ENCODE assay signal across 11 mouse cellular contexts in the genomic region with DNA sequence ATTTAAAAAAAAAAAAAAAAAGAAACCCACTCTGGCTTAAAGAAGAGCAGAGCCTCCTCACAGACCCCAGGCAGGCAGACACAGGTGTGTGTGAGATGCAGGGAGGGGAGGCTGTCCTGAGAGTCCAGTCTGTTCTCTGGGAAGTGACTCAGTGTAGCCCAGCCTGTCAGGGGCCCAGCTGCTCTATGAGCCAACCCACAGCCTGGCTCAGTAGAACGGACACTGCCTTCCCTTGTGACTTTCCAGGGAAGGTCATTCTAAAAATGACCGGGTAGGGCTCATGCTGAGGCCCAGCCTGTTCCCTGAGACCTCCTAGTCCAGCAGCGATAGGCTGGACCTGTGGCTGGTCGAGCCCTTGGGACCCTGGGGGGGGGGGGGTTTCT.
DNase-seq lines count a peak whose midpoint lies in the region; ATAC-seq lines count a peak whose summit lies in the region.
"Had no signal": no experiment of that assay in that cellular context is flagged by ENCODE, and none has a peak within 500 bp of the region (broad histone marks: within the 10 kb centered on the region; RNA-seq: fewer than 3 reads in every experiment).

No protein-coding gene starts in this region.

- H3K36me3 ChIP-seq in forebrain, embryonic 14.5 days (ENCODE audit: control insufficient read depth, insufficient read depth, low read length): no peaks in the 10 kb centered on the region
- H3K36me3 ChIP-seq in forebrain, embryonic 11.5 days (ENCODE audit: control insufficient read depth, insufficient read depth, low read length): no peaks in the 10 kb centered on the region
- H3K36me3 ChIP-seq in midbrain, embryonic 16.5 days (ENCODE audit: control insufficient read depth, insufficient read depth, low read length): no peaks in the 10 kb centered on the region
- H3K36me3 ChIP-seq: liver, embryonic 13.5 days had no signal

- H3K4me1 ChIP-seq in forebrain, embryonic 14.5 days (ENCODE audit: control insufficient read depth, insufficient read depth, low read length): peaks cover 10% of the 10 kb centered on the region
- no peaks in the 10 kb centered on the region for H3K4me1 ChIP-seq in forebrain, embryonic 11.5 days (replicated peaks; ENCODE audit: control insufficient read depth, insufficient read depth, low read length)
- H3K4me1 ChIP-seq in midbrain, embryonic 16.5 days (ENCODE audit: control insufficient read depth, insufficient read depth, low read length): peaks cover 22% of the 10 kb centered on the region
- H3K4me1 ChIP-seq: liver, embryonic 13.5 days had no signal

- WGBS in forebrain, embryonic 14.5 days: 44% methylated on average over 4 of the region's 4 CpGs
- WGBS in forebrain, embryonic 11.5 days: 36% methylated on average over 4 of the region's 4 CpGs
- WGBS in midbrain, embryonic 16.5 days: 19% methylated on average over 4 of the region's 4 CpGs

- no peak overlapping the region for H3K4me3 ChIP-seq in forebrain, embryonic 14.5 days (ENCODE audit: low read depth, low read length)
- H3K4me3 ChIP-seq in forebrain, embryonic 11.5 days (ENCODE audit: low read depth, low read length): no peak overlapping the region
- no peak overlapping the region for H3K4me3 ChIP-seq in midbrain, embryonic 16.5 days (ENCODE audit: low read depth, low read length)
- H3K4me3 ChIP-seq: liver, embryonic 13.5 days had no signal

- H3K27ac ChIP-seq in forebrain, embryonic 14.5 days (ENCODE audit: low read depth, low read length): peak overlapping the region; percentile 33; the same call in 1 of the 2 replicates
- H3K27ac ChIP-seq in forebrain, embryonic 11.5 days (ENCODE audit: low read depth, low read length): no peak overlapping the region
- peak overlapping the region; percentile 43 for H3K27ac ChIP-seq in midbrain, embryonic 16.5 days (ENCODE audit: low read length)
- H3K27ac ChIP-seq: liver, embryonic 13.5 days had no signal

- no peak for DNase-seq in forebrain, embryonic 14.5 days (ENCODE audit: low spot score)
- no peak for DNase-seq in forebrain, embryonic 11.5 days (ENCODE audit: low spot score)
- peak; percentile 48 for DNase-seq in heart, adult 8-10 months (ENCODE audit: low spot score)
- peak; percentile 32 to 52 for DNase-seq in heart, postnatal 10 days
- DNase-seq in yolk sac, embryonic 10.5 days (ENCODE audit: low spot score): no peak
- no peak for DNase-seq in right cerebral cortex, postnatal 36 days (ENCODE audit: low spot score in 2 of 2)
- DNase-seq: gastrocnemius, postnatal 14 days; kidney, adult 11 months; liver, embryonic 13.5 days; lung, postnatal 4 days had no signal

- no peak overlapping the region for H3K9ac ChIP-seq in forebrain, embryonic 14.5 days (ENCODE audit: low read length)
- no peak overlapping the region for H3K9ac ChIP-seq in forebrain, embryonic 11.5 days (ENCODE audit: low read length)
- H3K9ac ChIP-seq in midbrain, embryonic 16.5 days (ENCODE audit: low read depth, low read length): no peak overlapping the region
- H3K9ac ChIP-seq: liver, embryonic 13.5 days had no signal

- 0 out of 2 replicates have a peak, but pooled peaks cover 3% of the 10 kb centered on the region for H3K27me3 ChIP-seq in forebrain, embryonic 14.5 days (replicated peaks; ENCODE audit: control insufficient read depth, insufficient read depth, low read length)
- H3K27me3 ChIP-seq in forebrain, embryonic 11.5 days (ENCODE audit: control insufficient read depth, insufficient read depth, low read length): no peaks in the 10 kb centered on the region
- no peaks in the 10 kb centered on the region for H3K27me3 ChIP-seq in midbrain, embryonic 16.5 days (ENCODE audit: control insufficient read depth, insufficient read depth, low read depth, low read length)
- H3K27me3 ChIP-seq: liver, embryonic 13.5 days had no signal

- ATAC-seq in forebrain, embryonic 14.5 days: peak; percentile 62
- ATAC-seq in forebrain, embryonic 11.5 days (replicated peaks; ENCODE audit: low FRiP score): no peak
- ATAC-seq in midbrain, embryonic 16.5 days: peak; percentile 39

- H3K4me2 ChIP-seq in forebrain, embryonic 14.5 days (ENCODE audit: low read length): 0 out of 2 replicates have a peak overlapping the region, but pooled peaks have one; percentile 16
- no peak overlapping the region for H3K4me2 ChIP-seq in forebrain, embryonic 11.5 days (ENCODE audit: low read depth, low read length, severe bottlenecking)
- H3K4me2 ChIP-seq in midbrain, embryonic 16.5 days (ENCODE audit: low read length): peak overlapping the region; percentile 17; the same call in 1 of the 2 replicates
- H3K4me2 ChIP-seq: liver, embryonic 13.5 days had no signal

- intact Hi-C loops in heart, postnatal 10 days (cut with DNase I): no loop called here

- H3K9me3 ChIP-seq in forebrain, embryonic 14.5 days (replicated peaks; ENCODE audit: control insufficient read depth, low read length): no peaks in the 10 kb centered on the region
- no peaks in the 10 kb centered on the region for H3K9me3 ChIP-seq in forebrain, embryonic 11.5 days (ENCODE audit: control insufficient read depth, low read length)
- no peaks in the 10 kb centered on the region for H3K9me3 ChIP-seq in midbrain, embryonic 16.5 days (replicated peaks; ENCODE audit: control insufficient read depth, low read length, poor library complexity, severe bottlenecking)
- H3K9me3 ChIP-seq: liver, embryonic 13.5 days had no signal

Comparison
In these comparisons a context has a peak if more than half of its experiments do, and no peak if none do; other contexts are left out.
1. DNase-seq: peak in heart, adult 8-10 months (single experiment) and heart, postnatal 10 days (2 of 2); none in forebrain, embryonic 14.5 days (single experiment), forebrain, embryonic 11.5 days (single experiment), yolk sac, embryonic 10.5 days (single experiment) and right cerebral cortex, postnatal 36 days (0 of 2).